Mouse (Mus musculus): ENCODE results near the gene Hoxd9. TPM values are rescaled to one million over a fixed set of nuclear protein-coding genes. Genes with fewer than 3 reads are reported as not detected.

Gene Hoxd9
- polyA plus RNA-seq (2015; fragmentation: Nextera tagmentation; extraction: Ambion mirVana) = not detected in 2 replicates

DNA sequence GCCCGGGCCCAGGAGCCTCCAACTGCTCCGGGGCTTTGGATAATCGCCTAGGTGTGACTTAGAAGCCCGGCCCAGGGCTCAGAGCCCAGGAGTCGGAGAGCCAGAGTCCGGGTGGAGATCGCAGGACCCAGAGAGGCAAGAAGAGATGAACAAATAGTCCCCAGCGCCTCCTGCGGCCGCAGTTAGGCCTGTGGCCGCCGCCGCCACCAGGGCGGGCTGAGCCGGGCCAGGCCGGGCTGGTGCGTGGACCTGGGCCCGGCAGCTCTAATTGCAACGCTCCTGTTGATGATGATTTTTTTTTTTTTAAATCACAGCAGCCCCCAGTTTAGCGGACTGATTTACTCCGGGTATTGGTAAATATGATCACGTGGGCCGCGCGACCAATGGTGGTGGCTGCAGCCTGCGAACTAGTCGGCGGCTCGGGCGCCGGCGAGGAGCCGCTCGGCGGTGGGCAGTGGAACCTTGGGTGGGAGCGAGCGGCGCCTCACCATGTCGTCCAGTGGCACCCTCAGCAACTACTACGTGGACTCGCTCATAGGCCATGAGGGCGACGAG lies at the start of gene Hoxd9:
Gene Hoxd9 (plus strand): TSS at position 161 of the 555 bp plus-strand sequence.
- Histone ChIP-seq H3K4me3 (ENCODE audit: low read depth, low read length) (peak within 1 kb of the TSS; percentile 35), H3K4me1 (ENCODE audit: insufficient read depth) (peaks cover 11% of the 10 kb centered on the region), H3K27me3 (ENCODE audit: insufficient read depth, low read length) (peaks cover 98% of the 10 kb centered on the region), H3K9me3 (ENCODE audit: low read length) (no peaks in the 10 kb centered on the region), H3K9ac (replicated peaks) (no peak within 1 kb of the TSS), H3K4me2 (ENCODE audit: low read depth, low read length) (peak within 1 kb of the TSS; percentile 58), H3K27ac (ENCODE audit: low read depth) (no peak within 1 kb of the TSS), H3K36me3 (replicated peaks; ENCODE audit: insufficient read depth, low read length) (no peaks in the 10 kb centered on the region)
- no peak for DNase-seq
- ATAC-seq = peak; percentile 44; the same call in 1 of the 2 replicates
- 2% methylated on average over 43 of the region's 43 CpGs for WGBS (ENCODE audit: insufficient replicate concordance)
- no peak for TF ChIP-seq CTCF (IDR thresholded peaks at IDR 0.05; ENCODE audit: low read depth)
- TF ChIP-seq EP300 (IDR thresholded peaks at IDR 0.05; ENCODE audit: low read depth) = no peak

DNA sequence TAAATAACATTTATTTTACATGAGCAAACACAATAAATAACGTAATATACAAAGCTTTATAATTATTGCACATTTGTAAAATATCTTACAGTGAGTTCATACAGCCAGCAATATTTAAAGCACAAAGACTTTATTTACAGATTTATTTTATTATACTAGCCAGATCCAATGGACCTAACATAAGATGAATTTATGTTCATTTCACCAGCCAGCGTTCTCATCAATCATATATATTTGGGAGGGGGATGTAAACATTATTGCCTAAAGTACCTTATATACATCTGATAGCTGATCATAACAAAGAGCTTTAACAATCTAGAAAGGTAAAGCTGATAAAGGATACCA lies 44.6 kb upstream of the Hoxd9 start:
- DNase-seq = no peak
- Histone ChIP-seq H3K36me3 (replicated peaks; ENCODE audit: insufficient read depth, low read length) (no peaks in the 10 kb centered on the region), H3K4me3 (ENCODE audit: low read depth, low read length) (no peak overlapping the region), H3K27ac (ENCODE audit: low read depth) (no peak overlapping the region), H3K27me3 (ENCODE audit: insufficient read depth, low read length) (peaks cover 89% of the 10 kb centered on the region), H3K4me1 (ENCODE audit: insufficient read depth) (peaks cover 15% of the 10 kb centered on the region), H3K9me3 (ENCODE audit: low read length) (no peaks in the 10 kb centered on the region), H3K9ac (replicated peaks) (no peak overlapping the region), H3K4me2 (ENCODE audit: low read depth, low read length) (no peak overlapping the region)
- WGBS (ENCODE audit: insufficient replicate concordance) = 33% methylated on average over 2 of the region's 2 CpGs
- TF ChIP-seq EP300 (IDR thresholded peaks at IDR 0.05; ENCODE audit: low read depth) (no peak), CTCF (IDR thresholded peaks at IDR 0.05; ENCODE audit: low read depth) (no peak)
- no peak for ATAC-seq

DNA sequence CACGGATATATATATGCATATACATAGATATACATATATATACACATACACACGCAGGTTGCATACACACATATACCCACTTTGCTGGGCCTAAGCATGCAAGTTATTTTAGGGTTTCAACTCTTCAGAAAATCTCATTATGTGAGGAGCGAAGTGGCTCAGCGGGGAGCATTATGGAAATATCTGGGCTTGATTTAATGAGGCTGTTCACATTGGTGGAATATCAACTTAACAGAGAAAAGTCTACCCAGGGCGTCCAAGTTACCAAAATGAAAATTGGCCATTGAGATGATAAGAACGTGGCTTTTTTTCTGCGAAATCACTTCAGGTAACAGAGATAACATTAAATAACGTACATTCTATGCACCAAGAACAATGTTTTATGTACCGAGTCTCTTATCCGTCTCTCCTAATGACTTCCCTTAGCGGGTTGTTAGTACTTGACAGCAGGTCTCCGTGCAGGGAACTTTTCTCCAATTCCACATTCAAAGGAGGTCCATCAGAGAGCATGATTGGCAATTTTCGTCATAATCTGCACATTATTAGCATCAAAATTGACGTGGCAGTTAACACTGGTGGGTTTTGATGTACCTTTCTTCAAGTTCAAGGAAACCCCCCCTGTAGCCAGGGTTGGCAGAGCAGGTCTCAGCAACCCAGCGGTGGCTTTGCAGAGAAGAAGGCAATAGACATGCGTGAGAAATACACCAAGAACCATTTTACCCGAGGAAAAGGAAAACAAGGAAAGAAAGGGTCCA lies 43.6 kb upstream of the Hoxd9 start:
- H3K36me3 ChIP-seq (replicated peaks; ENCODE audit: insufficient read depth, low read length) = no peaks in the 10 kb centered on the region
- TF ChIP-seq CTCF (IDR thresholded peaks at IDR 0.05; ENCODE audit: low read depth) = no peak
- no peak for TF ChIP-seq EP300 (IDR thresholded peaks at IDR 0.05; ENCODE audit: low read depth)
- H3K4me2 ChIP-seq (ENCODE audit: low read depth, low read length) = no peak overlapping the region
- ATAC-seq = no peak
- H3K9ac ChIP-seq (replicated peaks) = no peak overlapping the region
- 13% methylated on average over 17 of the region's 17 CpGs for WGBS (ENCODE audit: insufficient replicate concordance)
- peaks cover 15% of the 10 kb centered on the region for H3K4me1 ChIP-seq (ENCODE audit: insufficient read depth)
- no peak overlapping the region for H3K4me3 ChIP-seq (ENCODE audit: low read depth, low read length)
- H3K27ac ChIP-seq (ENCODE audit: low read depth) = no peak overlapping the region
- peaks cover 89% of the 10 kb centered on the region for H3K27me3 ChIP-seq (ENCODE audit: insufficient read depth, low read length)
- DNase-seq = no peak
- no peaks in the 10 kb centered on the region for H3K9me3 ChIP-seq (ENCODE audit: low read length)

DNA sequence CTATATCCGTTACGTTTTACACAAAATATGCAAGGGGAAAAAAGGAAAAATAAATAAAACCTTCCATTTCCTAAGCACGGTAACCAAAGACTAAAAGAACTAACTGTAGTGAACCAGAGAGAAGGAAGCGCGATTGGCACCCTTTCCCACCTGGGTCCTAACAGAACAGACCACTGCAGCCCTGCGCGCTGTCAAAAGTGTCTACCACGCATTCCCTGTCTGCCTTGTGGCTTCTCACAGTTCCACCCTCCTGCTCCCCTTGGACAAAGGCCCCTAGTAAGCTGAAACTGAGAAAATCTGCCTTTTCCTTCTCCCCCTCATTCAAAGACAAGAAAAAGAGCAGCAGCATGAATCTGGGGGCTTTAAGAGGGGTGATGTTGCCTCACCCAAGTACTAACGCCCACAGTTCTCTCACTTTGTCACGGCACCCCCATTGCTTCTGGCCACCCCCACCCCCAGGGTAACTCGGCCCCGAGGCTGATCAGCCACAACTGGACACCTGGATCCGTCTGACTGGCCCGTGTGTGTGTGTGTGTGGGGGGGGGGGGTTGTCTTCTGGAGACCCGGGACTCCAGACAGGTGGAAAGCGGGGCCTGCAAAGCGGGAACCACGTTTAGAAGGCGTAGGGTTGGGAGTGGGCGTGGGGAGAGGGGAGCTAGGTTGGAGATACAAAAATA lies 42.6 kb upstream of the Hoxd9 start:
- H3K4me3 ChIP-seq (ENCODE audit: low read depth, low read length) = peak overlapping the region; percentile 44
- H3K4me2 ChIP-seq (ENCODE audit: low read depth, low read length) = no peak overlapping the region
- H3K27me3 ChIP-seq (ENCODE audit: insufficient read depth, low read length) = peaks cover 89% of the 10 kb centered on the region
- H3K9ac ChIP-seq (replicated peaks) = no peak overlapping the region
- DNase-seq (no peak), ATAC-seq (no peak; the same call in 1 of the 2 replicates)
- no peaks in the 10 kb centered on the region for H3K9me3 ChIP-seq (ENCODE audit: low read length)
- no peak for TF ChIP-seq EP300 (IDR thresholded peaks at IDR 0.05; ENCODE audit: low read depth)
- TF ChIP-seq CTCF (IDR thresholded peaks at IDR 0.05; ENCODE audit: low read depth) = no peak
- 12% methylated on average over 20 of the region's 20 CpGs for WGBS (ENCODE audit: insufficient replicate concordance)
- H3K27ac ChIP-seq (ENCODE audit: low read depth) = no peak overlapping the region
- H3K36me3 ChIP-seq (replicated peaks; ENCODE audit: insufficient read depth, low read length) = no peaks in the 10 kb centered on the region
- H3K4me1 ChIP-seq (ENCODE audit: insufficient read depth) = peaks cover 15% of the 10 kb centered on the region

DNA sequence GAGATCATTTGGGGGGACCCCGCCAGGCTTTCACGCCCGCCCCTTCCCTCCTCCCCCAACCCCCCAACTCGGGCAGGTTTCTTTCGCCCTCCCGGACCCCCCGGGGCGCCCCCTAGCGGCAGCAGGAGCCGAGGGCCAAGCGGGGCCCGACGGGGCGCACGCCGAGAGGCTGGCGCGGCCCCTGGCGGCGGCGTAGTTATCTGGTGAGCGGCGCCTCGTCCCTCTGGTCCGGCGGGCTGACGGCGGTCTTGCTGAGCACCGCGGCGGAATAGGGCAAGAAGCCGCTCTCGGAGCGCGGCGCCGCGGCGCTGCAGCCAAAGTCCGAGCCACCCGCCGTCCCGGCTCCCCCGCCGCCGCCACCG lies 42.1 kb upstream of the Hoxd9 start:
- H3K27ac ChIP-seq (ENCODE audit: low read depth) = no peak overlapping the region
- peak overlapping the region; percentile 44 for H3K4me3 ChIP-seq (ENCODE audit: low read depth, low read length)
- H3K9ac ChIP-seq (replicated peaks) = no peak overlapping the region
- WGBS (ENCODE audit: insufficient replicate concordance) = under 1% methylated on average over 24 of the region's 47 CpGs
- DNase-seq = peak; percentile 52
- peak; percentile 60 for ATAC-seq
- H3K9me3 ChIP-seq (ENCODE audit: low read length) = no peaks in the 10 kb centered on the region
- no peaks in the 10 kb centered on the region for H3K36me3 ChIP-seq (replicated peaks; ENCODE audit: insufficient read depth, low read length)
- TF ChIP-seq EP300 (IDR thresholded peaks at IDR 0.05; ENCODE audit: low read depth) (no peak), CTCF (IDR thresholded peaks at IDR 0.05; ENCODE audit: low read depth) (peak; percentile 46)
- H3K27me3 ChIP-seq (ENCODE audit: insufficient read depth, low read length) = peaks cover 88% of the 10 kb centered on the region
- peaks cover 15% of the 10 kb centered on the region for H3K4me1 ChIP-seq (ENCODE audit: insufficient read depth)
- H3K4me2 ChIP-seq (ENCODE audit: low read depth, low read length) = peak overlapping the region; percentile 60
